Mouse (Mus musculus): ENCODE measurements around the gene Itpr2. TPM values are rescaled to one million over a fixed set of nuclear protein-coding genes. Genes with fewer than 3 reads are reported as not detected.

Gene Itpr2
- polyA plus RNA-seq, 1 experiment from 2014 or later: 8.9 TPM

- Histone ChIP-seq H3K4me2 (ENCODE audit: low read depth, low read length) (no peak overlapping the region), H3K9me3 (ENCODE audit: control insufficient read depth, low read length) (no peaks in the 10 kb centered on the region), H3K27ac (replicated peaks; ENCODE audit: low read depth, low read length) (no peak overlapping the region), H3K9ac (ENCODE audit: low read depth, low read length) (no peak overlapping the region), H3K36me3 (ENCODE audit: control insufficient read depth, insufficient read depth, low read length) (no peaks in the 10 kb centered on the region), H3K4me3 (ENCODE audit: low read depth, low read length) (no peak overlapping the region), H3K27me3 (replicated peaks; ENCODE audit: control insufficient read depth, insufficient read depth, low read length) (no peaks in the 10 kb centered on the region), H3K4me1 (ENCODE audit: control insufficient read depth, insufficient read depth, low read length) (no peaks in the 10 kb centered on the region)
- DNase-seq (ENCODE audit: low spot score): peak; percentile 41
- 55% methylated on average over 2 of the region's 2 CpGs for WGBS
- no peak; the same call in 1 of the 2 replicates for ATAC-seq (ENCODE audit: low read depth)
Measured at GRCm38 (mm10) chr6:146205136-146205535, 296.9 kb downstream of the Itpr2 start.

- WGBS: 52% methylated on average over 4 of the region's 4 CpGs
- no peak overlapping the region for H3K4me2 ChIP-seq (ENCODE audit: low read depth, low read length)
- H3K36me3 ChIP-seq (ENCODE audit: control insufficient read depth, insufficient read depth, low read length): no peaks in the 10 kb centered on the region
- no peak overlapping the region for H3K27ac ChIP-seq (replicated peaks; ENCODE audit: low read depth, low read length)
- no peaks in the 10 kb centered on the region for H3K9me3 ChIP-seq (ENCODE audit: control insufficient read depth, low read length)
- DNase-seq (ENCODE audit: low spot score) (no peak), ATAC-seq (ENCODE audit: low read depth) (no peak)
- no peaks in the 10 kb centered on the region for H3K27me3 ChIP-seq (replicated peaks; ENCODE audit: control insufficient read depth, insufficient read depth, low read length)
- H3K9ac ChIP-seq (ENCODE audit: low read depth, low read length): no peak overlapping the region
- no peaks in the 10 kb centered on the region for H3K4me1 ChIP-seq (ENCODE audit: control insufficient read depth, insufficient read depth, low read length)
- no peak overlapping the region for H3K4me3 ChIP-seq (ENCODE audit: low read depth, low read length)
Measured at GRCm38 (mm10) chr6:146204470-146204869, 297.6 kb downstream of the Itpr2 start.

- H3K4me3 ChIP-seq (ENCODE audit: low read depth, low read length): no peak overlapping the region
- WGBS: 91% methylated on average over 7 of the region's 7 CpGs
Measured at GRCm38 (mm10) chr6:146197868-146198379, 304.1 kb downstream of the Itpr2 start.

GRCm38 (mm10) chr6:146196701-146197100 lies 305.3 kb downstream of the Itpr2 start:
- ATAC-seq (ENCODE audit: low read depth): no peak
- no peaks in the 10 kb centered on the region for H3K4me1 ChIP-seq (ENCODE audit: control insufficient read depth, insufficient read depth, low read length)

More at GRCm38 (mm10) chr6:146197868-146198379, 304.1 kb downstream of the Itpr2 start:
- 0 out of 2 replicates have a peak, but pooled peaks cover 6% of the 10 kb centered on the region for H3K36me3 ChIP-seq (ENCODE audit: control insufficient read depth, insufficient read depth, low read length)
- H3K4me1 ChIP-seq (ENCODE audit: control insufficient read depth, insufficient read depth, low read length): no peaks in the 10 kb centered on the region
- H3K27ac ChIP-seq (replicated peaks; ENCODE audit: low read depth, low read length): no peak overlapping the region
- DNase-seq (ENCODE audit: low spot score): no peak
- ATAC-seq (ENCODE audit: low read depth): no peak
- no peaks in the 10 kb centered on the region for H3K27me3 ChIP-seq (replicated peaks; ENCODE audit: control insufficient read depth, insufficient read depth, low read length)
- H3K4me2 ChIP-seq (ENCODE audit: low read depth, low read length): no peak overlapping the region
- no peak overlapping the region for H3K9ac ChIP-seq (ENCODE audit: low read depth, low read length)
- H3K9me3 ChIP-seq (ENCODE audit: control insufficient read depth, low read length): 0 out of 2 replicates have a peak, but pooled peaks cover 4% of the 10 kb centered on the region

GRCm38 (mm10) chr6:146195854-146196457 lies 306.1 kb downstream of the Itpr2 start:
- Histone ChIP-seq H3K9me3 (ENCODE audit: control insufficient read depth, low read length) (0 out of 2 replicates have a peak, but pooled peaks cover 4% of the 10 kb centered on the region), H3K4me3 (ENCODE audit: low read depth, low read length) (no peak overlapping the region), H3K27ac (replicated peaks; ENCODE audit: low read depth, low read length) (no peak overlapping the region), H3K9ac (ENCODE audit: low read depth, low read length) (no peak overlapping the region), H3K4me2 (ENCODE audit: low read depth, low read length) (no peak overlapping the region), H3K4me1 (ENCODE audit: control insufficient read depth, insufficient read depth, low read length) (no peaks in the 10 kb centered on the region), H3K27me3 (replicated peaks; ENCODE audit: control insufficient read depth, insufficient read depth, low read length) (no peaks in the 10 kb centered on the region), H3K36me3 (ENCODE audit: control insufficient read depth, insufficient read depth, low read length) (0 out of 2 replicates have a peak, but pooled peaks cover 6% of the 10 kb centered on the region)
- ATAC-seq (ENCODE audit: low read depth) (no peak), DNase-seq (ENCODE audit: low spot score) (no peak)
- 90% methylated on average over 7 of the region's 7 CpGs for WGBS

More at GRCm38 (mm10) chr6:146196701-146197100, 305.3 kb downstream of the Itpr2 start:
- H3K9ac ChIP-seq (ENCODE audit: low read depth, low read length): no peak overlapping the region
- H3K36me3 ChIP-seq (ENCODE audit: control insufficient read depth, insufficient read depth, low read length): 0 out of 2 replicates have a peak, but pooled peaks cover 6% of the 10 kb centered on the region
- no peaks in the 10 kb centered on the region for H3K27me3 ChIP-seq (replicated peaks; ENCODE audit: control insufficient read depth, insufficient read depth, low read length)
- 0 out of 2 replicates have a peak, but pooled peaks cover 4% of the 10 kb centered on the region for H3K9me3 ChIP-seq (ENCODE audit: control insufficient read depth, low read length)
- 92% methylated on average over 1 of the region's 1 CpGs for WGBS
- H3K4me3 ChIP-seq (ENCODE audit: low read depth, low read length): no peak overlapping the region
- no peak overlapping the region for H3K27ac ChIP-seq (replicated peaks; ENCODE audit: low read depth, low read length)
- H3K4me2 ChIP-seq (ENCODE audit: low read depth, low read length): no peak overlapping the region
- no peak for DNase-seq (ENCODE audit: low spot score)

GRCm38 (mm10) chr6:146191931-146192330 lies 310.1 kb downstream of the Itpr2 start:
- no peaks in the 10 kb centered on the region for H3K27me3 ChIP-seq (replicated peaks; ENCODE audit: control insufficient read depth, insufficient read depth, low read length)
- DNase-seq (ENCODE audit: low spot score) (no peak), ATAC-seq (ENCODE audit: low read depth) (no peak)
- H3K9me3 ChIP-seq (ENCODE audit: control insufficient read depth, low read length): 0 out of 2 replicates have a peak, but pooled peaks cover 4% of the 10 kb centered on the region
- no peak overlapping the region for H3K9ac ChIP-seq (ENCODE audit: low read depth, low read length)
- no peak overlapping the region for H3K4me3 ChIP-seq (ENCODE audit: low read depth, low read length)
- no peaks in the 10 kb centered on the region for H3K4me1 ChIP-seq (ENCODE audit: control insufficient read depth, insufficient read depth, low read length)
- no peak overlapping the region for H3K4me2 ChIP-seq (ENCODE audit: low read depth, low read length)
- no peak overlapping the region for H3K27ac ChIP-seq (replicated peaks; ENCODE audit: low read depth, low read length)
- 0 out of 2 replicates have a peak, but pooled peaks cover 6% of the 10 kb centered on the region for H3K36me3 ChIP-seq (ENCODE audit: control insufficient read depth, insufficient read depth, low read length)
- 76% methylated on average over 5 of the region's 5 CpGs for WGBS

- Histone ChIP-seq H3K9ac (ENCODE audit: low read depth, low read length) (no peak overlapping the region), H3K9me3 (ENCODE audit: control insufficient read depth, low read length) (0 out of 2 replicates have a peak, but pooled peaks cover 4% of the 10 kb centered on the region), H3K4me1 (ENCODE audit: control insufficient read depth, insufficient read depth, low read length) (no peaks in the 10 kb centered on the region), H3K4me3 (ENCODE audit: low read depth, low read length) (no peak overlapping the region), H3K36me3 (ENCODE audit: control insufficient read depth, insufficient read depth, low read length) (0 out of 2 replicates have a peak, but pooled peaks cover 6% of the 10 kb centered on the region), H3K27me3 (replicated peaks; ENCODE audit: control insufficient read depth, insufficient read depth, low read length) (no peaks in the 10 kb centered on the region), H3K4me2 (ENCODE audit: low read depth, low read length) (0 out of 2 replicates have a peak overlapping the region, but pooled peaks have one; percentile 1), H3K27ac (replicated peaks; ENCODE audit: low read depth, low read length) (no peak overlapping the region)
- WGBS: 40% methylated on average over 8 of the region's 8 CpGs
- ATAC-seq (ENCODE audit: low read depth): no peak; the same call in 1 of the 2 replicates
- DNase-seq (ENCODE audit: low spot score): peak; percentile 63
Measured at GRCm38 (mm10) chr6:146190006-146190405, 312.0 kb downstream of the Itpr2 start.

- Histone ChIP-seq H3K36me3 (ENCODE audit: control insufficient read depth, insufficient read depth, low read length) (no peaks in the 10 kb centered on the region), H3K4me1 (ENCODE audit: control insufficient read depth, insufficient read depth, low read length) (no peaks in the 10 kb centered on the region), H3K4me2 (ENCODE audit: low read depth, low read length) (no peak overlapping the region), H3K9ac (ENCODE audit: low read depth, low read length) (no peak overlapping the region), H3K27ac (replicated peaks; ENCODE audit: low read depth, low read length) (no peak overlapping the region), H3K9me3 (ENCODE audit: control insufficient read depth, low read length) (no peaks in the 10 kb centered on the region), H3K4me3 (ENCODE audit: low read depth, low read length) (no peak overlapping the region), H3K27me3 (replicated peaks; ENCODE audit: control insufficient read depth, insufficient read depth, low read length) (no peaks in the 10 kb centered on the region)
- 79% methylated on average over 2 of the region's 2 CpGs for WGBS
- no peak for DNase-seq (ENCODE audit: low spot score)
- ATAC-seq (ENCODE audit: low read depth): no peak
Measured at GRCm38 (mm10) chr6:146185532-146185931, 316.5 kb downstream of the Itpr2 start.

All from embryonic facial prominence, embryonic 14.5 days (tissue).